Mouse (Mus musculus) thymus, postnatal 25 days (tissue): ENCODE measurements at regions not wholly inside any gene's neighbourhood (a gene's known extent, or its start where the extent isn't known, plus 50 kb on each side); places are given as distances from the start of the nearest gene placed in this dataset.

Source experiments
- DNase-seq: peaks from one replicate; pipeline ENCODE4 v3.0.0; 2022

GRCm38 (mm10) chr15:86566111-86566510 lies 351.9 kb downstream of the Tbc1d22a start:
- peak; percentile 9 for DNase-seq

- no peak for DNase-seq
Measured at GRCm38 (mm10) chr15:86574311-86574710, 360.1 kb downstream of the Tbc1d22a start.

- no peak for DNase-seq
Measured at GRCm38 (mm10) chr15:86576666-86577065, 362.4 kb downstream of the Tbc1d22a start.

GRCm38 (mm10) chr15:86578689-86579088 lies 364.4 kb downstream of the Tbc1d22a start:
- DNase-seq: no peak

- DNase-seq: no peak
Measured at GRCm38 (mm10) chr15:86582240-86583090, 368.2 kb downstream of the Tbc1d22a start.

GRCm38 (mm10) chr15:86585716-86586115 lies 371.5 kb downstream of the Tbc1d22a start:
- no peak for DNase-seq

- no peak for DNase-seq
Measured at GRCm38 (mm10) chr15:86587209-86587608, 372.9 kb downstream of the Tbc1d22a start.

- no peak for DNase-seq
Measured at GRCm38 (mm10) chr15:86590033-86590432, 375.8 kb downstream of the Tbc1d22a start.

- DNase-seq: no peak
Measured at GRCm38 (mm10) chr15:86590896-86591295, 376.6 kb downstream of the Tbc1d22a start.

GRCm38 (mm10) chr15:86593404-86593803 lies 379.1 kb downstream of the Tbc1d22a start:
- DNase-seq: peak; percentile 6

GRCm38 (mm10) chr15:86606411-86606810 lies 392.2 kb downstream of the Tbc1d22a start:
- DNase-seq: no peak

- DNase-seq: no peak
Measured at GRCm38 (mm10) chr15:86609692-86610091, 395.4 kb downstream of the Tbc1d22a start.

GRCm38 (mm10) chr15:86631376-86631775 lies 417.1 kb downstream of the Tbc1d22a start:
- no peak for DNase-seq

GRCm38 (mm10) chr15:86645244-86645643 lies 431.0 kb downstream of the Tbc1d22a start:
- DNase-seq: no peak

GRCm38 (mm10) chr15:86648131-86648530 lies 433.9 kb downstream of the Tbc1d22a start:
- DNase-seq: no peak

- DNase-seq: no peak
Measured at GRCm38 (mm10) chr15:86673096-86673520, 458.8 kb downstream of the Tbc1d22a start.

GRCm38 (mm10) chr15:86677016-86677415 lies 462.8 kb downstream of the Tbc1d22a start:
- DNase-seq: no peak

GRCm38 (mm10) chr15:86683081-86683480 lies 468.8 kb downstream of the Tbc1d22a start:
- DNase-seq: no peak

- no peak for DNase-seq
Measured at GRCm38 (mm10) chr15:86689694-86690093, 475.4 kb downstream of the Tbc1d22a start.

- DNase-seq: no peak
Measured at GRCm38 (mm10) chr15:86696806-86697205, 482.5 kb downstream of the Tbc1d22a start.

- DNase-seq: no peak
Measured at GRCm38 (mm10) chr15:86710429-86710828, 496.2 kb downstream of the Tbc1d22a start.

- DNase-seq: no peak
Measured at GRCm38 (mm10) chr15:86718376-86718775, 504.1 kb downstream of the Tbc1d22a start.

GRCm38 (mm10) chr15:86719088-86719487 lies 504.8 kb downstream of the Tbc1d22a start:
- DNase-seq: no peak

- no peak for DNase-seq
Measured at GRCm38 (mm10) chr15:86721131-86721530, 506.9 kb downstream of the Tbc1d22a start.

- no peak for DNase-seq
Measured at GRCm38 (mm10) chr15:86737945-86738344, 523.7 kb downstream of the Tbc1d22a start.
